Mouse (Mus musculus) regulatory T cell (primary cell): ENCODE data around the gene Arhgef12.

Experiments used
- in situ Hi-C: fragments of 300-600 bp; cut with MboI, MseI; formaldehyde crosslinking; loops from one replicate; pipeline ENCODE4 v1.15.1; 2025; ENCODE audit warnings: high pct_unique_total_duplicates

Arhgef12 gene

GRCm38 (mm10) chr9:43108721-43109120 lies 1.7 kb upstream of the Arhgef12 start:
- in situ Hi-C loops = no loop called here

GRCm38 (mm10) chr9:43108081-43108480 lies 1.0 kb upstream of the Arhgef12 start:
- in situ Hi-C loops = no loop called here

- in situ Hi-C loops = no loop called here
Measured at GRCm38 (mm10) chr9:43107555-43107954, 516 bp upstream of the Arhgef12 start.

- in situ Hi-C loops = no loop called here
Measured at GRCm38 (mm10) chr9:43106426-43107186, 433 bp downstream of the Arhgef12 start.

GRCm38 (mm10) chr9:43105664-43106361 lies 1.2 kb downstream of the Arhgef12 start:
- in situ Hi-C loops = no loop called here

GRCm38 (mm10) chr9:43104873-43105663 lies 2.0 kb downstream of the Arhgef12 start:
- in situ Hi-C loops = no loop called here

GRCm38 (mm10) chr9:43104526-43104872 lies 2.5 kb downstream of the Arhgef12 start:
- in situ Hi-C loops = no loop called here

GRCm38 (mm10) chr9:43103675-43104299 lies 3.3 kb downstream of the Arhgef12 start:
- in situ Hi-C loops = no loop called here

- in situ Hi-C loops = no loop called here
Measured at GRCm38 (mm10) chr9:43102931-43103330, 4.1 kb downstream of the Arhgef12 start.

GRCm38 (mm10) chr9:43101936-43102595 lies 5.0 kb downstream of the Arhgef12 start:
- in situ Hi-C loops = no loop called here

- in situ Hi-C loops = no loop called here
Measured at GRCm38 (mm10) chr9:43098922-43099321, 8.1 kb downstream of the Arhgef12 start.

- in situ Hi-C loops = no loop called here
Measured at GRCm38 (mm10) chr9:43097801-43098557, 9.1 kb downstream of the Arhgef12 start.

- in situ Hi-C loops = no loop called here
Measured at GRCm38 (mm10) chr9:43096337-43096736, 10.7 kb downstream of the Arhgef12 start.

- in situ Hi-C loops = no loop called here
Measured at GRCm38 (mm10) chr9:43094828-43095227, 12.2 kb downstream of the Arhgef12 start.

- in situ Hi-C loops = no loop called here
Measured at GRCm38 (mm10) chr9:43093803-43094202, 13.2 kb downstream of the Arhgef12 start.

GRCm38 (mm10) chr9:43085686-43086285 lies 21.3 kb downstream of the Arhgef12 start:
- in situ Hi-C loops = no loop called here

GRCm38 (mm10) chr9:43084496-43085362 lies 22.3 kb downstream of the Arhgef12 start:
- in situ Hi-C loops = no loop called here

- in situ Hi-C loops = no loop called here
Measured at GRCm38 (mm10) chr9:43083441-43084055, 23.5 kb downstream of the Arhgef12 start.

- in situ Hi-C loops = no loop called here
Measured at GRCm38 (mm10) chr9:43078711-43079110, 28.3 kb downstream of the Arhgef12 start.
